Mouse (Mus musculus) olfactory bulb, adult 2 months (tissue): ENCODE data around the gene Brsk1.

ENCODE experiments used
- CTCF ChIP-seq: fragments of 200-500 bp; IDR thresholded peaks from 2 replicates; pipeline ENCODE4 v1.5.1; 2012; ENCODE audit warnings: low read depth, mild to moderate bottlenecking, low read length, moderate library complexity; ENCODE audit not compliant: insufficient read depth
- POLR2A ChIP-seq: fragments of 200-500 bp; IDR thresholded peaks from 2 replicates; pipeline ENCODE4 v1.6.1; 2012; ENCODE audit warnings: mild to moderate bottlenecking, low read depth, low read length, moderate library complexity; ENCODE audit not compliant: insufficient read depth

GRCm38 (mm10) chr7:4744886-4745285, 54.5 kb downstream of the Brsk1 start:
- TF ChIP-seq CTCF (no peak), POLR2A (no peak)
